Mouse (Mus musculus) heart, postnatal 0 days (tissue): ENCODE results near the gene Ifit3.

Experiments
- CTCF ChIP-seq: IDR thresholded peaks from 2 replicates; pipeline ENCODE4 v1.5.1; 2016; ENCODE audit warnings: antibody characterized with exemption, control low read depth, low read depth
- EP300 ChIP-seq: IDR thresholded peaks from 2 replicates; pipeline ENCODE4 v1.6.1; 2016; ENCODE audit warnings: antibody characterized with exemption, low read depth

DNA sequence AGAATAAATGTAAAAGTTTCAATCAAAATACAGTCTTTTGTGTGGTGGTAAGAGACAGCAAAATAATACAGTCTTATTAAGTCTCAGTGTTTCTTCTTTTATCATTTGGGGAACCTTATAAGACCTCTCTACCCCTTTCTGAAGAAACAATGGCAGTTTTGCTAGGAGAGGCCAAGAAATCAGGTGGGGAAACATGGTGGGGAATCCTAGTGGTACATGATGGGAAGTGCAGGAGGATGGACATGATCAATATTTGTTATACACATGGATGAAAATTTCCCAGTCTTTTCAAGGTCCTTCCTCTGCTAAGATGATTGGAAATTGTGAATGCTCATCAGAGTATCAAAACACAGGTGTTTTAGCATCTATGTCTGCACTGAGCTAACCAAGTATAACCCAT lies 5.6 kb downstream of the Ifit3 start:
- no peak for TF ChIP-seq CTCF
- no peak for TF ChIP-seq EP300
